Mouse (Mus musculus) olfactory bulb, adult 2 months (tissue): ENCODE measurements at regions not wholly inside any gene's neighbourhood (a gene's known extent, or its start where the extent isn't known, plus 50 kb on each side); places are given as distances from the start of the nearest gene placed in this dataset.

Experiments used
- CTCF ChIP-seq: fragments of 200-500 bp; IDR thresholded peaks from 2 replicates; pipeline ENCODE4 v1.5.1; 2012; ENCODE audit warnings: low read depth, mild to moderate bottlenecking, low read length, moderate library complexity; ENCODE audit not compliant: insufficient read depth
- POLR2A ChIP-seq: fragments of 200-500 bp; IDR thresholded peaks from 2 replicates; pipeline ENCODE4 v1.6.1; 2012; ENCODE audit warnings: mild to moderate bottlenecking, low read depth, low read length, moderate library complexity; ENCODE audit not compliant: insufficient read depth

GRCm38 (mm10) chr15:25225431-25225830, 188.1 kb downstream of the Basp1 start:
- no peak for TF ChIP-seq POLR2A
- TF ChIP-seq CTCF = no peak
